Mouse (Mus musculus) right cerebral cortex, postnatal 4 days (tissue): ENCODE measurements around the gene Polr3b.

Experiments used
- DNase-seq: peaks from one replicate; pipeline ENCODE4 v3.0.0-alpha.2; 2022

The Polr3b gene

GRCm38 (mm10) chr10:84621826-84622790 is at the start of gene Polr3b:
Gene Polr3b, plus strand, starts transcription at chr10:84622292.
- DNase-seq, result peak; percentile 89

GRCm38 (mm10) chr10:84573671-84574420 is 48.2 kb upstream of the Polr3b start:
- no peak for DNase-seq

- DNase-seq, result no peak
These were observed 46.1 kb upstream of the Polr3b start for GRCm38 (mm10) chr10:84576029-84576394.

GRCm38 (mm10) chr10:84576395-84577070 is 45.6 kb upstream of the Polr3b start, which contains the start of gene Tcp11l2:
Gene Tcp11l2, plus strand, starts transcription at chr10:84576626.
- peak; percentile 84 for DNase-seq

GRCm38 (mm10) chr10:84577071-84577727 is 44.9 kb upstream of the Polr3b start:
- DNase-seq, result peak; percentile 77

- no peak for DNase-seq
These were observed 43.4 kb upstream of the Polr3b start for GRCm38 (mm10) chr10:84578738-84579137.

GRCm38 (mm10) chr10:84579527-84579926 is 42.6 kb upstream of the Polr3b start:
- no peak for DNase-seq

- no peak for DNase-seq
These were observed 40.9 kb upstream of the Polr3b start for GRCm38 (mm10) chr10:84581191-84581590.

GRCm38 (mm10) chr10:84582236-84582635 is 39.9 kb upstream of the Polr3b start:
- DNase-seq, result no peak

GRCm38 (mm10) chr10:84584451-84585293 is 37.4 kb upstream of the Polr3b start:
- DNase-seq, result no peak

GRCm38 (mm10) chr10:84585294-84585650 is 36.8 kb upstream of the Polr3b start:
- DNase-seq, result no peak

- no peak for DNase-seq
These were observed 31.1 kb upstream of the Polr3b start for GRCm38 (mm10) chr10:84590956-84591355.

- DNase-seq, result no peak
These were observed 30.4 kb upstream of the Polr3b start for GRCm38 (mm10) chr10:84591640-84592148.

- no peak for DNase-seq
These were observed 29.3 kb upstream of the Polr3b start for GRCm38 (mm10) chr10:84592745-84593144.

GRCm38 (mm10) chr10:84597127-84597785 is 24.8 kb upstream of the Polr3b start:
- no peak for DNase-seq

GRCm38 (mm10) chr10:84598172-84598571 is 23.9 kb upstream of the Polr3b start:
- no peak for DNase-seq

GRCm38 (mm10) chr10:84600136-84600535 is 22.0 kb upstream of the Polr3b start:
- DNase-seq, result no peak

GRCm38 (mm10) chr10:84604335-84604734 is 17.8 kb upstream of the Polr3b start:
- DNase-seq, result no peak

- DNase-seq, result no peak
These were observed 13.7 kb upstream of the Polr3b start for GRCm38 (mm10) chr10:84608361-84608760.

GRCm38 (mm10) chr10:84610324-84610723 is 11.8 kb upstream of the Polr3b start:
- DNase-seq, result no peak

- DNase-seq, result no peak
These were observed 11.3 kb upstream of the Polr3b start for GRCm38 (mm10) chr10:84610783-84611182.
